Mouse (Mus musculus) embryonic fibroblast, embryonic 13.5 days (primary cell): Measurements from ENCODE around the gene Atp2c2.

Experiments
- CTCF ChIP-seq: IDR thresholded peaks from 2 replicates; pipeline ENCODE4 v1.5.1; 2011; ENCODE audit warnings: mild to moderate bottlenecking, control low read depth, low read length, moderate library complexity, borderline replicate concordance; ENCODE audit not compliant: insufficient read depth
- POLR2A ChIP-seq: IDR thresholded peaks from 2 replicates; pipeline ENCODE4 v1.6.1; 2011; ENCODE audit warnings: low read depth, mild to moderate bottlenecking, control low read depth, low read length, moderate library complexity

DNA sequence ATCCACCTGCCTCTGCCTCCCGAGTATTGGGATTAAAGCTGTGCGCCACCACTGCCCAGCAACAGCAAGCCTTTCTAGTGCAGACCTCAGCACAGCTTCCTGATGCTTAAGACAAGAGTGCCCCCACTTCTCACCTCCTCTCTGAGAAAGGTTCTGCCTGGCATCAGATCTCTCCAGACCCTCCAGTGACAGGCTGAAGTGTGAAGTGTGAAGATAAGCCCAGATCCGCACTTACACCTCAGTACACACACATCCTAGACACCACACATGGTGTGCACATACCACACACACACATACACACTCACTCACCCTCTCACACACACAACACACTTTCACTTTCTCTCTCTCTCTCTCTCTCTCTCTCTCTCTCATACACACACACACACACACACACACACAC lies 87.1 kb downstream of the Atp2c2 start:
- TF ChIP-seq CTCF (no peak), POLR2A (no peak)
